Mouse (Mus musculus): ENCODE data around the gene R3hdm4. TPM values are rescaled to one million over a fixed set of nuclear protein-coding genes. Genes with fewer than 3 reads are reported as not detected.

Gene R3hdm4
- total and polyA plus RNA-seq, 2 experiments: 12.4 to 80.0 TPM

GRCm38 (mm10) chr10:79912412-79912811 is 8.6 kb downstream of the R3hdm4 start:
- TF ChIP-seq CTCF (IDR thresholded peaks at IDR 0.05; ENCODE audit: low read depth, low read length): no peak
- no peak for TF ChIP-seq POLR2A (IDR thresholded peaks at IDR 0.05; ENCODE audit: extremely low read depth, insufficient read depth, low read length)
- Histone ChIP-seq H3K36me3 (ENCODE audit: control insufficient read depth, insufficient read depth, low read length) (no peaks in the 10 kb centered on the region), H3K9ac (ENCODE audit: low read depth, low read length) (no peak overlapping the region), H3K27ac (replicated peaks; ENCODE audit: insufficient read depth, low read depth, low read length) (no peak overlapping the region), H3K79me2 (ENCODE audit: control insufficient read depth, insufficient read depth, low read length) (peaks cover 7% of the 10 kb centered on the region; the same call in 1 of the 2 replicates), H3K4me3 (ENCODE audit: insufficient read depth, low read depth, low read length) (no peak overlapping the region), H3K4me1 (ENCODE audit: control insufficient read depth, insufficient read depth, low read length) (peaks cover 4% of the 10 kb centered on the region), H3K27me3 (ENCODE audit: control insufficient read depth, insufficient read depth, low read length) (no peaks in the 10 kb centered on the region)
- WGBS: 85% methylated on average over 20 of the region's 20 CpGs
- DNase-seq (ENCODE audit: extremely low read depth, low read depth, low spot score): no peak

GRCm38 (mm10) chr10:79910556-79910955 is 10.5 kb downstream of the R3hdm4 start, which contains the start of gene Gm26602:
Gene Gm26602 (plus strand): TSS chr10:79910856.
- WGBS: 93% methylated on average over 4 of the region's 4 CpGs
- Histone ChIP-seq H3K79me2 (ENCODE audit: control insufficient read depth, insufficient read depth, low read length) (no peaks in the 10 kb centered on the region), H3K4me1 (ENCODE audit: control insufficient read depth, insufficient read depth, low read length) (no peaks in the 10 kb centered on the region), H3K9ac (ENCODE audit: low read depth, low read length) (no peak within 1 kb of the TSS), H3K27ac (replicated peaks; ENCODE audit: insufficient read depth, low read depth, low read length) (no peak within 1 kb of the TSS), H3K36me3 (ENCODE audit: control insufficient read depth, insufficient read depth, low read length) (no peaks in the 10 kb centered on the region), H3K4me3 (ENCODE audit: insufficient read depth, low read depth, low read length) (no peak within 1 kb of the TSS), H3K27me3 (ENCODE audit: control insufficient read depth, insufficient read depth, low read length) (no peaks in the 10 kb centered on the region)
- TF ChIP-seq POLR2A (IDR thresholded peaks at IDR 0.05; ENCODE audit: extremely low read depth, insufficient read depth, low read length) (no peak), CTCF (IDR thresholded peaks at IDR 0.05; ENCODE audit: low read depth, low read length) (no peak)
- DNase-seq (ENCODE audit: extremely low read depth, low read depth, low spot score): no peak

GRCm38 (mm10) chr10:79909092-79909922 is 11.7 kb downstream of the R3hdm4 start:
- DNase-seq (ENCODE audit: extremely low read depth, low read depth, low spot score): peak; percentile 77
- 27% methylated on average over 14 of the region's 14 CpGs for WGBS
- no peak for TF ChIP-seq POLR2A (IDR thresholded peaks at IDR 0.05; ENCODE audit: extremely low read depth, insufficient read depth, low read length)
- no peak for TF ChIP-seq CTCF (IDR thresholded peaks at IDR 0.05; ENCODE audit: low read depth, low read length)
- Histone ChIP-seq H3K27ac (replicated peaks; ENCODE audit: insufficient read depth, low read depth, low read length) (0 out of 2 replicates have a peak overlapping the region, but pooled peaks have one; percentile 3), H3K79me2 (ENCODE audit: control insufficient read depth, insufficient read depth, low read length) (no peaks in the 10 kb centered on the region), H3K36me3 (ENCODE audit: control insufficient read depth, insufficient read depth, low read length) (no peaks in the 10 kb centered on the region), H3K9ac (ENCODE audit: low read depth, low read length) (no peak overlapping the region), H3K4me3 (ENCODE audit: insufficient read depth, low read depth, low read length) (no peak overlapping the region; the same call in 1 of the 2 replicates), H3K4me1 (ENCODE audit: control insufficient read depth, insufficient read depth, low read length) (no peaks in the 10 kb centered on the region), H3K27me3 (ENCODE audit: control insufficient read depth, insufficient read depth, low read length) (no peaks in the 10 kb centered on the region)

- TF ChIP-seq POLR2A (IDR thresholded peaks at IDR 0.05; ENCODE audit: extremely low read depth, insufficient read depth, low read length) (0 out of 2 replicates have a peak, but pooled peaks have one; percentile 30), CTCF (IDR thresholded peaks at IDR 0.05; ENCODE audit: low read depth, low read length) (no peak)
- Histone ChIP-seq H3K36me3 (ENCODE audit: control insufficient read depth, insufficient read depth, low read length) (no peaks in the 10 kb centered on the region), H3K27me3 (ENCODE audit: control insufficient read depth, insufficient read depth, low read length) (no peaks in the 10 kb centered on the region), H3K4me3 (ENCODE audit: insufficient read depth, low read depth, low read length) (peak within 1 kb of the TSS; percentile 92), H3K27ac (replicated peaks; ENCODE audit: insufficient read depth, low read depth, low read length) (peak within 1 kb of the TSS; percentile 98), H3K4me1 (ENCODE audit: control insufficient read depth, insufficient read depth, low read length) (no peaks in the 10 kb centered on the region), H3K79me2 (ENCODE audit: control insufficient read depth, insufficient read depth, low read length) (no peaks in the 10 kb centered on the region), H3K9ac (ENCODE audit: low read depth, low read length) (peak within 1 kb of the TSS; percentile 98)
- WGBS: 2% methylated on average over 51 of the region's 52 CpGs
- peak; percentile 89 for DNase-seq (ENCODE audit: extremely low read depth, low read depth, low spot score)
These were observed 12.6 kb downstream of the R3hdm4 start, which contains the start of gene Med16 for GRCm38 (mm10) chr10:79908167-79909091. Gene Med16 (minus strand): TSS chr10:79908923.

- no peak overlapping the region for H3K4me3 ChIP-seq (ENCODE audit: insufficient read depth, low read depth, low read length)
These were observed 13.6 kb downstream of the R3hdm4 start for GRCm38 (mm10) chr10:79907415-79907814.

More at GRCm38 (mm10) chr10:79907415-79907814, 13.6 kb downstream of the R3hdm4 start:
- WGBS: 95% methylated on average over 10 of the region's 10 CpGs
- no peaks in the 10 kb centered on the region for H3K27me3 ChIP-seq (ENCODE audit: control insufficient read depth, insufficient read depth, low read length)
- no peaks in the 10 kb centered on the region for H3K79me2 ChIP-seq (ENCODE audit: control insufficient read depth, insufficient read depth, low read length)
- no peaks in the 10 kb centered on the region for H3K4me1 ChIP-seq (ENCODE audit: control insufficient read depth, insufficient read depth, low read length)
- no peak overlapping the region for H3K9ac ChIP-seq (ENCODE audit: low read depth, low read length)
- no peak for TF ChIP-seq CTCF (IDR thresholded peaks at IDR 0.05; ENCODE audit: low read depth, low read length)
- DNase-seq (ENCODE audit: extremely low read depth, low read depth, low spot score): no peak
- H3K36me3 ChIP-seq (ENCODE audit: control insufficient read depth, insufficient read depth, low read length): no peaks in the 10 kb centered on the region
- H3K27ac ChIP-seq (replicated peaks; ENCODE audit: insufficient read depth, low read depth, low read length): no peak overlapping the region

Data from liver, adult 2 months (tissue).